Mouse (Mus musculus): ENCODE measurements around the gene Sept1.

Gene Sept1

GRCm38 (mm10) chr7:127232622-127233367, at the start of gene Sept1, which contains the start of gene Zfp553:
Sept1 (minus strand) TSS chr7:127233130.
Zfp553 (plus strand) TSS chr7:127233061.
- no peak for DNase-seq (ENCODE audit: low read depth, low spot score)

- DNase-seq (ENCODE audit: low read depth, low spot score), result no peak
These were observed 49.3 kb upstream of the Sept1 start for GRCm38 (mm10) chr7:127282190-127282589.

GRCm38 (mm10) chr7:127281114-127281513, 48.2 kb upstream of the Sept1 start:
- no peak for DNase-seq (ENCODE audit: low read depth, low spot score)

DNA sequence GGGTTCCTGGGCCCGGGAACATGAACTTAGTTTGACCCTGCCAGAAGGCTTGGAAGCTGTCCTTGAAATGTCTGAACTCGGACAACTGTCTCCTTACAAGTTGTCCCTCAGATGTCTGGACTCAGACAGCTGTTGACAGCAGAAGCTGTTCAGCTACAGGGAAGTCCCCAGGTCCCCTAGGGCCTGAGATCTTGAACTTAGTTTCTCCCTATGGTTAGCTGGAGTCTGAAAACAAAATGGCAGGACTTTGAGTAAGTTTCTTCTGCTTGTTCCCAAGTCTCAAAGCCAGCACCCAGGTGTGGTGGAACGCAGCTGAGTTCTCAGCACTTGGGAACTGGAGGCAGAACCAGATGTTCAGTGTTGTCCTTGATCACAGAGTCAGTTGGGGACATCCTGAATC, 47.2 kb upstream of the Sept1 start:
- DNase-seq (ENCODE audit: low read depth, low spot score), result no peak

DNA sequence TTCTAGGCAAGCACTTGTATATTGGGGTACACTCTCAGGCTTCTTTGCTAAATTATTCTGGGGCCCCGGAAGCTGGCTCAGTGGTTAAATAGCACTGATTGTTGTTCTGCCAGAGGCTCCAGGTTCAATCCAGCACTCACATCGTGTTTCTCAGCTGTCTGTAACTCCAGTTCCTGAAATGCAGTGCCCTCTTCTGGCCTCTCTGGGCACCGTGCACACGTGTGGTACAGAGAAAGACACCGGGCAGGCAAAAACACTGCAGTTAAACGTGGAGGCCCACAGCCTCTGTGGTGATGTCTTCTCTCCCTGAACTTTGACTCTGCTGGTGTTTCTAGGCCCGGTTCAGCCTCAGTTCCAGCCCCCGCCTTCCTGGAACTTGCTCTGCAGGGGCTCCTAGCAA, 45.4 kb upstream of the Sept1 start:
- DNase-seq (ENCODE audit: low read depth, low spot score), result no peak

DNA sequence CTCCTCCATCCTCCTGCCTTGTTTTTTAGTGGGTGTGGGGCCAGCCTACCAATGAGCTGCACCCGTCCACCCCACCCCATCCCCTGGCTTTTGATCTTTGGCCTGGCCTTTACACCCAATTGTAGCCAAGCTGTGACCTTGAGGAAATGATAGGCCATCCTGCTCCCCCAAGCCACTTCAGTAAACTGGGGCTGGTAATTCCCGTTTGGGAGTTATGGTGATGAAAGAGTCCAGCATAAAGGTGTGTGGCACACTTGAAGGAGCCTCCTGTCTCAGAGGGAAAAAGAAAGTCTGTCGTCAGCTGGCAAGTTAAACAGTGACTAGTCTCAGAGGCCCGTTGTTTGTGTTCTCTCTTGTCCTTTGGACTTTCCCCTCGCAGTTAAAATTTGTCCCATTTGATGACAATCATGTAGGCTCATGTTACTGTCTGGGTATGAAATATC, 43.6 kb upstream of the Sept1 start:
- no peak for DNase-seq (ENCODE audit: low read depth, low spot score)

- DNase-seq (ENCODE audit: low read depth, low spot score), result peak; percentile 95
These were observed 41.2 kb upstream of the Sept1 start, which contains the start of gene Sephs2 for GRCm38 (mm10) chr7:127273925-127274789. Sephs2 (minus strand) TSS chr7:127274055.

- no peak for DNase-seq (ENCODE audit: low read depth, low spot score)
These were observed 40.4 kb upstream of the Sept1 start for GRCm38 (mm10) chr7:127273118-127273923.

- no peak for DNase-seq (ENCODE audit: low read depth, low spot score)
These were observed 39.6 kb upstream of the Sept1 start for GRCm38 (mm10) chr7:127272566-127272965.

- no peak for DNase-seq (ENCODE audit: low read depth, low spot score)
These were observed 38.2 kb upstream of the Sept1 start for GRCm38 (mm10) chr7:127271093-127271492.

DNA sequence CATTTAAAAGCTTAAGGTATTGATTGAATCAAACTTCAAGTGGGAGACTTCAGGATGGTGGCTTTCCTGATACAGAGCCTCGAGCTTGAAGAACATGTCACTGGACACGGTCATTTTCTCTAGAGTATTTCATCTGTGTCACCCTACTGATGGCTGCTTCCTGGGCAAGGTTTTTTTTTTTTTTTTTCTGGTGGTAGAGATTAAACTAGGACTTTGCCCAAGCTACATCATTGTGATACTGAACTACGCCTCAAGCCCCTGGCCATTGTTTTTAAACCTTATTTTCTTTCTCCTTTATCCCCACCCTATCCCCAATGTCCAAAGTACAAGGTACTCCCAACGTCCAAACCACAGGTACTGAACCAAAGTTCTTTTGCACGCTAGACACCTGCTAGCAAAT, 37.7 kb upstream of the Sept1 start:
- no peak for DNase-seq (ENCODE audit: low read depth, low spot score)

DNA sequence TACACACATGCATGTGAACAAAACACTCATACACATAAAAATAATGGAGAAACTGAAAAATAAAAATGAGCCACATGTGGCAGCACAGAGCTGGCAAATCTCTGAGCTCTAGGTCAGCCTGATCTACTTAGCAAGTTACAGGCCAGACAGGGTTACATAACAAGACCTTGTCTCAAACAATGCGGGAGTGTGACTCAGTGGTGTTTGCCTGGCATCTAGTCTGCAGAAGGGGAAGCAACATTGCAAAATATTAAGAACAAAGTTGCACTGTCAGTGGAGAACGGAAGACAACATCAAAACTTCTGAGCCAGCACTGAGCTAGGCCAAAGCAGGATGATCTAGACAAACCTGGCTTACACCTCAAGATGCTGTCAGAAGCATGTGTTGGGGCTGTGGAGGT, 37.3 kb upstream of the Sept1 start:
- DNase-seq (ENCODE audit: low read depth, low spot score), result no peak

DNA sequence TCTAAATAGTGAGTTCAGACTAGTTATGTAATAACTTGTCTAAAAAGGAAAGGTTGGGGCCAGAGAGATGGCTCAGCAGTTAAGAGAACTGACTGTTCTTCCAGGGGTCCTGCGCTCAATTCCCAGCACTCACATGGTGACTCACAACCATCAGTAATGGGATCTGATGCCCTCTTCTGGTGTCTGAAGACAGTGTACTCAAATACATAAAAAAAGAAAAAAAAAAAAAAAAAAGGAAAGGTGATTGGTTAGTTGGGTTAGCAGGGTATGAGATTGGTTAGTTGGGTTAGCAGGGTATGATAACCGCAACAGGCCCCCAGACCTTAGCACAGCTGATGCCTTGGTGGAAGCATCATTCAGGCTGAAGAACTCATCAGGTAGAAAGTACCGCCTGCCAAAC, 30.6 kb upstream of the Sept1 start:
- DNase-seq (ENCODE audit: low read depth, low spot score), result no peak

GRCm38 (mm10) chr7:127262218-127262961, 29.5 kb upstream of the Sept1 start:
- no peak for DNase-seq (ENCODE audit: low read depth, low spot score)

DNA sequence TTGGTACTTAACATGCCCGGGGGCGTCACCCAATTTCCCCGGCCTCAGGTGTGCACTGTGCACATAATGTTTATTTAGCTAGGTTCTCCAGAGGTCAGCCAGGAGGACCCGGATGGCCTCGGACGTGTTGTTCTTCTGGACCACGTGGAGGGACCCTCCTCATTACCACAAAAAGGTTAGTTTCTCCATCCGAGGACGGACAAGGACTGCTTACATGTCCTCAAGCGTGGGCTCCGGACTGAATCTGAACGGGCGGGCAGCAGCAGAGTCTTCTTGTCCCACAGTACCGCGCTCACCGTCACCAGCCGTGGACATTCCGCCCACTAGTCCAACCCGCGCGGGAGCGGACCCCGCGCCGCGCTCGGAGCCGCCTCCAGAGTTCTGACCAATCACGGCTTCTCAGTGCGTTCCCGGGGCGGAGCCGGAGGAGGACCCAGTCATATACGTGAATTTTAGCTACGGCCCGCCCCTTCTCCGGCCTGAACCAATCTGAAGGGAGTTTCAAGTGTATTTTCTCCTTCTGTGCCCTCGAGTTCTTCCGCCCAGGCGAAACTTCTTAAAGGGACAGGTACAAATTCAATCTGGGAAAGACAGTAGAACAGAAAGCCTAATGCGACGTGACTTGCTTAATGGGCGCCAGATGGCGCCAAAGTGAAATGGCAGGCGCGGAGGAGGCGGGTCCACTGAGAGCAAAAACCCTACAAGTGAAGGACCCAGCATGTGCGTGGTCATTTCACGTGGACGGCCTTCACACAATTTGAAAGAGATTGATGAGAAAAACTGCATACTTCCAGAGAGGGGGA, 27.6 kb upstream of the Sept1 start, which contains the start of gene Dctpp1:
Dctpp1 (minus strand) TSS at position 401 of the 803 bp plus-strand sequence.
- peak; percentile 98 for DNase-seq (ENCODE audit: low read depth, low spot score)

GRCm38 (mm10) chr7:127259186-127259905, 26.4 kb upstream of the Sept1 start:
- DNase-seq (ENCODE audit: low read depth, low spot score), result no peak

GRCm38 (mm10) chr7:127256518-127256917, 23.6 kb upstream of the Sept1 start:
- DNase-seq (ENCODE audit: low read depth, low spot score), result no peak

- no peak for DNase-seq (ENCODE audit: low read depth, low spot score)
These were observed 23.0 kb upstream of the Sept1 start for GRCm38 (mm10) chr7:127255965-127256364.

DNA sequence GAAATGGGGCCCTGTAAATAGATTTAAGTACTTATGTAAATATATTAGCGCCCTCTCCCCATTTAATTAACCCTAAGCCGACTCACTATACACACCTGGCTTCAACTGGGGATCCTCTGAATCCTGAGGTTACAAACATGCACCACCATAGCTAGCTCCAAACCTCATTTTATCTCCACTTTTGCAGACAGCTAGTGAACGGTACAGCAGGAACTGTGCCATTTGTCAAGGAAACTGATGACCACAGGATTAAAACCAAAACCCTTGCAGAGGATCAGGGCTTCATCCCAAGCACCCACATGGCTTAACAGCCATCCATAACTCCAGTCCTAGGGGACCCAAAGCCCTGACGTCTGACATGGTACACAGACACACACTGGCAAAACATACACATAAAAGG, 22.1 kb upstream of the Sept1 start:
- DNase-seq (ENCODE audit: low read depth, low spot score), result no peak
